Mouse (Mus musculus): ENCODE measurements around the gene Fat1.

DNA sequence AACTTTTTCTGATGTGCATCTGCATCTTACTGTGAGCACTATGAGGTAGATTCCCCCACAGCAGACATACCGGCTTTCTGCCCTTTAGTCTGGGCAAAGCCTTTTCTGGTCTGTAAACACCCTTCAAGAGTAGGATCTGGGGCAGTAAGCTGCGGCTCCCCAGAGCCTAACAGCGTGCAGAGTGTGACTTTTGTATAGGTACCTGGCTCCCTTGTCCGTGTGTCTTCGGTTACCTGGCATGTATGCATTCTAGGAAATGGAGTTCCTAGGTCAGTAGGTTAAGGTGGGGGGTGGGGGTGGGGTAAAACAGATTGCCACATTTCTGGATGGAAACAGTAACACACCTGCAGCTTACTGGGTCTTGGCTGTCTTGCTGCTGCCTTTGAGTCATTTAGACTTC lies 36.7 kb downstream of the Fat1 start:
- TF ChIP-seq CTCF (conservative IDR thresholded peaks at IDR 0.05; ENCODE audit: low read length) (no peak), NANOG (IDR thresholded peaks at IDR 0.05; ENCODE audit: borderline replicate concordance, low read length) (no peak), POU5F1 (IDR thresholded peaks at IDR 0.05; ENCODE audit: borderline replicate concordance, low read length) (no peak)

Measured in E14TG2a.4 (cell line).